Mouse (Mus musculus) midbrain, embryonic 15.5 days (tissue): ENCODE measurements around the gene Gal3st4. TPM values are rescaled to one million over a fixed set of nuclear protein-coding genes. Genes with fewer than 3 reads are reported as not detected.

ENCODE experiments used
- ATAC-seq: fragments of 200-750 bp; cut with Nextera tagmentation; replicated peaks from 2 replicates; pipeline ENCODE4 v1.8.0; 2017; ENCODE audit warnings: moderate TSS enrichment
- H3K27ac ChIP-seq: fragments of 300-500 bp; sonication (generic); 2 replicates; pipeline ENCODE4 v1.5.1; 2015; ENCODE audit warnings: mild to moderate bottlenecking, inconsistent platforms
- H3K27me3 ChIP-seq: fragments of 300-500 bp; sonication (generic); replicated peaks from 2 replicates; pipeline ENCODE4 v1.6.1; 2015; ENCODE audit warnings: inconsistent platforms
- H3K36me3 ChIP-seq: fragments of 300-500 bp; sonication (generic); replicated peaks from 2 replicates; pipeline ENCODE4 v1.6.1; 2015; ENCODE audit warnings: inconsistent platforms
- H3K4me1 ChIP-seq: fragments of 300-500 bp; sonication (generic); 2 replicates; pipeline ENCODE4 v1.6.1; 2015; ENCODE audit warnings: inconsistent platforms
- H3K4me2 ChIP-seq: fragments of 300-500 bp; sonication (generic); 2 replicates; pipeline ENCODE4 v1.6.1; 2015; ENCODE audit warnings: inconsistent platforms, mild to moderate bottlenecking, moderate library complexity
- H3K4me3 ChIP-seq: fragments of 300-500 bp; sonication (generic); 2 replicates; pipeline ENCODE4 v1.5.1; 2015; ENCODE audit warnings: mild to moderate bottlenecking, inconsistent platforms
- H3K9ac ChIP-seq: fragments of 300-500 bp; sonication (generic); 2 replicates; pipeline ENCODE4 v1.6.1; 2015; ENCODE audit warnings: mild to moderate bottlenecking, inconsistent platforms
- H3K9me3 ChIP-seq: fragments of 300-500 bp; sonication (generic); 2 replicates; pipeline ENCODE4 v1.6.1; 2016; ENCODE audit warnings: inconsistent platforms
- WGBS: fragments of 180-500 bp; shearing (Covaris S2); methylation state at CpG from one replicate; pipeline ENCODE4 v1.1.7; 2015; ENCODE audit warnings: mixed read lengths; 5-methylcytosine and 5-hydroxymethylcytosine counted together
- polyA plus RNA-seq: library from polyadenylated mRNA; unstranded; fragments of >200 nt; fragmentation: Nextera tagmentation; extraction: Ambion mirVana; gene quantifications from 2 replicates; pipeline ENCODE4 v1.2.1, GENCODE M21; 2015

Gene Gal3st4
- polyA plus RNA-seq: 2.1 and 2.9 TPM in 2 replicates

DNA sequence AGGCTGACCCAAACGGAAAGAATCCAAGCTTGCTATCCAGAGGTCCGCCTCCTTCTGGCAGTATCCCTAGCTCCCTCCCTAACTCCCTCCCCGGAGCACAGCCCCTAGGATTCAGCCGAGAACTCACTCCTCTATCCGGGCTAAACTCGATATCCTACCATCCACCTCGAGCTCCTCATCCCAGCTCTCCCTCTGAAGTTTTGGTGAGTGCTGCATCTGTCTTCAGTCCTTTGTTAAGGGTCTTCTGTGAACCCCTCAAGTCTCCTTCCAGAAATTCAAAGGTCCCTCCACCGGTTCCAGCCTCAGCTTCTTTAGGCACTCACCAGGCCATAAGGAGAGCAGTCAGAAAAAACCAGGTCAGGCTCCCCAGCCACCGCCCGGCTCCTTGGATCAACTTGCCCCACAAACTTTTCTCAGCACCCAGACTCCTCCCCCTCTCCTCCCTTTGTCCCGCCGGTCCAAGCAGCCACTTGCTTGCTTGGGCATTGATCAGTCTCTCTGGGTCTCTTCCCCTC is at the start of gene Gal3st4:
TSS of gene Gal3st4 (minus strand) at position 432 of the 515 bp plus-strand sequence.
- no peaks in the 10 kb centered on the region for H3K9me3 ChIP-seq
- H3K27me3 ChIP-seq: no peaks in the 10 kb centered on the region
- no peak within 1 kb of the TSS for H3K27ac ChIP-seq
- WGBS: 3% methylated on average over 12 of the region's 12 CpGs
- H3K36me3 ChIP-seq: peaks cover 3% of the 10 kb centered on the region; the same call in 1 of the 2 replicates
- peaks cover 43% of the 10 kb centered on the region for H3K4me1 ChIP-seq
- H3K4me2 ChIP-seq: peak within 1 kb of the TSS; percentile 22
- ATAC-seq: 0 out of 2 replicates have a peak, but pooled peaks have one; percentile 22
- no peak within 1 kb of the TSS for H3K4me3 ChIP-seq
- H3K9ac ChIP-seq: no peak within 1 kb of the TSS

DNA sequence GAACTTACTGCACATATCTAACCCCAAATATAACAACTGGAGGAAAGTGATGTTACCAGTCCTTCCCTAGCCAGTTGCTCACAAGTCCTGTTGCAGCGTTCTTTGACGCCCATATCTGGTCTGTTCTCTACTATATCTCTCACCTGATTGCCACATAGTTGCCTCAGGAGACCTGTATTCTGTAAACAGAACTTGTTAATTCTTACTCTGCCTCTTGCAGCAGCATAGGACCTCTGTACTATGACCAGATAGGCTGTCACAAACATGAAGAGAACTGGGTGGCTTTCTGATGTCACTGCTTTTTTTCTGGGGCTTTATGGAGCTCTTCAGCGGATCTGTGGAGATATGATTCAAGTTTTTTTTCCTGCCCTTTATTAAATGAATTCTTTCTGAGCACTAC is 40.2 kb upstream of the Gal3st4 start:
- Histone ChIP-seq H3K4me2 (no peak overlapping the region), H3K27ac (no peak overlapping the region), H3K36me3 (no peaks in the 10 kb centered on the region), H3K27me3 (no peaks in the 10 kb centered on the region), H3K4me3 (no peak overlapping the region), H3K4me1 (no peaks in the 10 kb centered on the region), H3K9me3 (no peaks in the 10 kb centered on the region), H3K9ac (no peak overlapping the region)
- 87% methylated on average over 3 of the region's 3 CpGs for WGBS
- no peak for ATAC-seq

GRCm38 (mm10) chr5:138299613-138300012 is 27.0 kb upstream of the Gal3st4 start:
- 0 out of 2 replicates have a peak, but pooled peaks cover 3% of the 10 kb centered on the region for H3K36me3 ChIP-seq
- H3K9ac ChIP-seq: no peak overlapping the region
- H3K4me3 ChIP-seq: no peak overlapping the region
- no peaks in the 10 kb centered on the region for H3K9me3 ChIP-seq
- H3K4me2 ChIP-seq: no peak overlapping the region
- H3K27ac ChIP-seq: no peak overlapping the region
- H3K4me1 ChIP-seq: no peaks in the 10 kb centered on the region
- ATAC-seq: no peak
- H3K27me3 ChIP-seq: no peaks in the 10 kb centered on the region
- 91% methylated on average over 2 of the region's 2 CpGs for WGBS

DNA sequence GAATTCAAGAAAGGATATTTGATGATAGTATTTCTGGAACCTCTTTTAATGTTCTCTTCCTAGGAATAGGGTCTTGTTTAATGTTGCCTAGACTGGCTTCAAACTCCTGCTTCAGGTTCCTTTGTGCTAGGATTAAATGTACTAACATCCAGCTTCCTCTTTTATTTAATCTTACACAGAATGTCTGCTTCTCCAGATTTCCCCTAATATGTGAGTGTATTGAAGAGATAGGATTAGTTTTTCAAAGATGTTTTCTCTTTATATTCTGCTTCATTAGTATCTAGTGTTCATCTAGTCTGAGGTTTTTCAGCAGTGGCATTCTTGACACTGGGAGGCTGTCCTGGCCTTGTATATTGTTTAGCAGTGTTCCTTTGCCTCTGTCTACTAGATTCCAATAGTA is 21.5 kb upstream of the Gal3st4 start:
- Histone ChIP-seq H3K4me3 (no peak overlapping the region), H3K9ac (no peak overlapping the region), H3K27ac (no peak overlapping the region), H3K9me3 (no peaks in the 10 kb centered on the region), H3K4me2 (no peak overlapping the region), H3K27me3 (no peaks in the 10 kb centered on the region), H3K4me1 (no peaks in the 10 kb centered on the region), H3K36me3 (0 out of 2 replicates have a peak, but pooled peaks cover 3% of the 10 kb centered on the region)
- ATAC-seq: no peak

- no peak overlapping the region for H3K4me3 ChIP-seq
- no peak for ATAC-seq
- H3K27ac ChIP-seq: no peak overlapping the region
- no peak overlapping the region for H3K4me2 ChIP-seq
- H3K9ac ChIP-seq: no peak overlapping the region
- WGBS: 87% methylated on average over 1 of the region's 1 CpGs
- H3K9me3 ChIP-seq: no peaks in the 10 kb centered on the region
- no peaks in the 10 kb centered on the region for H3K36me3 ChIP-seq
- no peaks in the 10 kb centered on the region for H3K27me3 ChIP-seq
- no peaks in the 10 kb centered on the region for H3K4me1 ChIP-seq
Measured at GRCm38 (mm10) chr5:138291638-138292037, 19.0 kb upstream of the Gal3st4 start.

DNA sequence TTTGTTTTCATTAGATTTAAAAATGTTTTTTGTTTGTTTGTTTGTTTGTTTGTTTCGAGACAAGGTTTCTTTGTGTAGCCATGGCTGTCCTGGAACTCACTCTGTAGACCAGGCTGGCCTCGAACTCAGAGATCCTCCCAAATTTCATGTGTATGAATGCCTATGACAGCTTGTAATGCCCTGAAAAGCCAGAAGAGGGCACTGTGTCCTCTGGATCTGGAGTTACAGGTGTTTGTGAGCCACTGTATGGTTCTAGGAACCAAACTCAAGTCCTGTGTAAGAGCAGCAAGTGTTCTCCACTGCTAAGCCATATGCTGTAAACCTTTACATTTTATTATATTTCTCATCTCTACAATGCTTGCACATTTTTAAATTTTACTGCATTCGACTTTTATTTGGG is 15.2 kb upstream of the Gal3st4 start:
- no peak for ATAC-seq
- no peak overlapping the region for H3K27ac ChIP-seq
- H3K9me3 ChIP-seq: no peaks in the 10 kb centered on the region
- no peak overlapping the region for H3K4me2 ChIP-seq
- no peak overlapping the region for H3K4me3 ChIP-seq
- no peaks in the 10 kb centered on the region for H3K4me1 ChIP-seq
- no peak overlapping the region for H3K9ac ChIP-seq
- H3K36me3 ChIP-seq: no peaks in the 10 kb centered on the region
- no peaks in the 10 kb centered on the region for H3K27me3 ChIP-seq
- WGBS: 73% methylated on average over 3 of the region's 3 CpGs

GRCm38 (mm10) chr5:138283540-138283939 is 10.9 kb upstream of the Gal3st4 start:
- H3K9me3 ChIP-seq: no peaks in the 10 kb centered on the region
- H3K4me1 ChIP-seq: peaks cover 5% of the 10 kb centered on the region
- H3K27ac ChIP-seq: no peak overlapping the region
- no peak overlapping the region for H3K4me3 ChIP-seq
- no peaks in the 10 kb centered on the region for H3K27me3 ChIP-seq
- ATAC-seq: no peak
- H3K4me2 ChIP-seq: no peak overlapping the region
- H3K9ac ChIP-seq: no peak overlapping the region
- WGBS: 69% methylated on average over 1 of the region's 1 CpGs
- no peaks in the 10 kb centered on the region for H3K36me3 ChIP-seq

DNA sequence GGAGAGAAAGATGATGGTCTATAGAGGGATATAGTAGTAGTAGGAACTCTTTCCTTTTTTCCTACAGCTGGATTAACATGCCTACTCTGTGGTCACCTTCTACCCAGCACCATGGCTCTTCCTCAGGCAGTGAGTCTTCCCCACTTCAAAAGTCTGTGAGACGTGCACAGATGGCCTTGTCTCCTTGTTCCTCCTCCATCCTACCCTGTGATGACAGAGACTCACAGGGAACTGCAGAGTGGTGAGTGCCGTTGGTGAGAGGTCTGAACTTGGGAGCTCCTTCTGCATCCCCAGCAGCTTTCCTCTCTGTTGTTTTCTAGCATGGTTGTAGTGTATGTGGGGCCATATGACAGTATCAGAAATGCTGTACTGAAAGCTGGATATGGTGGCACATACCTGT is 9.2 kb upstream of the Gal3st4 start:
- Histone ChIP-seq H3K4me3 (no peak overlapping the region), H3K9ac (no peak overlapping the region), H3K27me3 (no peaks in the 10 kb centered on the region), H3K4me2 (no peak overlapping the region), H3K4me1 (peaks cover 23% of the 10 kb centered on the region), H3K27ac (no peak overlapping the region), H3K9me3 (no peaks in the 10 kb centered on the region), H3K36me3 (peaks cover 3% of the 10 kb centered on the region; the same call in 1 of the 2 replicates)
- ATAC-seq: no peak
- WGBS: 87% methylated on average over 2 of the region's 2 CpGs

DNA sequence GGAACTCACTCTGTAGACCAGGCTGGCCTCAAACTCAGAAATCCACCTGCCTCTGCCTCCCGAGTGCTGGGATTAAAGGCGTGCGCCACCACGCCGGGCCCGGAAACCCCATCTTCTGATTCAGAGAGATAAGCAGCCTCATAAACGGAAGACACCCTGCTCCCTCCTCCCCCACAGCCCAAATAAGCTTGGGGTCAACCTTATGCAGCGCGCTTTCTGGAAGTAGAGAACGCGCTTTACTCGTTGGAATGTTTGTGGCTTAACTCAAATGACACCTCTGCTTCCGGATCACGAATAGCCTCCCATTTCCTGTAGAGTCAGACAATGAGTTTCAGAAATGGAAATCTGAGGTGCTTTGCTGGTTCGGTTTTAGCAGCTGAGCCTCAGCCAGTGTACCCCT is 8.2 kb upstream of the Gal3st4 start:
- peaks cover 32% of the 10 kb centered on the region for H3K4me1 ChIP-seq
- peaks cover 3% of the 10 kb centered on the region; the same call in 1 of the 2 replicates for H3K36me3 ChIP-seq
- no peak overlapping the region for H3K27ac ChIP-seq
- no peaks in the 10 kb centered on the region for H3K27me3 ChIP-seq
- H3K4me2 ChIP-seq: peak overlapping the region; percentile 79
- WGBS: 91% methylated on average over 15 of the region's 15 CpGs
- no peaks in the 10 kb centered on the region for H3K9me3 ChIP-seq
- H3K4me3 ChIP-seq: no peak overlapping the region
- no peak overlapping the region for H3K9ac ChIP-seq
- ATAC-seq: no peak

DNA sequence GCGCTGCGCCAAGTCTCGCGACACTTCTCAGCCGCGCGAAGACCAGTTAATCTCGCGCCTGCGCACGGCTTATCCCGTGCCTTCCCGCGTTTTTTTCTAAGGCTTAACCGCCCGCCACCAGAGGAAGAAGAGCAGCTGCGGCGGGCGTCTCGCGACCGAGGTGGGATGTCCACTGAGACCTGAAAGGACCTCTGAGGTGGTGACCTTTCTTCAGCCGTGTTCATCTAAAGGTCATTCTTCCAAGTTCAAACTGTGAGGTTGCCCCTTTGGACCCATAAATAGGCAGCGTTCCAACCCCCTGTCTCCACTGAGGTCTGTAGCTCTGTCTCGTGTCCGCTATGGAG is 7.8 kb upstream of the Gal3st4 start:
- H3K27ac ChIP-seq: peak overlapping the region; percentile 8
- 0 out of 2 replicates have a peak, but pooled peaks have one; percentile 2 for ATAC-seq
- WGBS: 23% methylated on average over 26 of the region's 26 CpGs

DNA sequence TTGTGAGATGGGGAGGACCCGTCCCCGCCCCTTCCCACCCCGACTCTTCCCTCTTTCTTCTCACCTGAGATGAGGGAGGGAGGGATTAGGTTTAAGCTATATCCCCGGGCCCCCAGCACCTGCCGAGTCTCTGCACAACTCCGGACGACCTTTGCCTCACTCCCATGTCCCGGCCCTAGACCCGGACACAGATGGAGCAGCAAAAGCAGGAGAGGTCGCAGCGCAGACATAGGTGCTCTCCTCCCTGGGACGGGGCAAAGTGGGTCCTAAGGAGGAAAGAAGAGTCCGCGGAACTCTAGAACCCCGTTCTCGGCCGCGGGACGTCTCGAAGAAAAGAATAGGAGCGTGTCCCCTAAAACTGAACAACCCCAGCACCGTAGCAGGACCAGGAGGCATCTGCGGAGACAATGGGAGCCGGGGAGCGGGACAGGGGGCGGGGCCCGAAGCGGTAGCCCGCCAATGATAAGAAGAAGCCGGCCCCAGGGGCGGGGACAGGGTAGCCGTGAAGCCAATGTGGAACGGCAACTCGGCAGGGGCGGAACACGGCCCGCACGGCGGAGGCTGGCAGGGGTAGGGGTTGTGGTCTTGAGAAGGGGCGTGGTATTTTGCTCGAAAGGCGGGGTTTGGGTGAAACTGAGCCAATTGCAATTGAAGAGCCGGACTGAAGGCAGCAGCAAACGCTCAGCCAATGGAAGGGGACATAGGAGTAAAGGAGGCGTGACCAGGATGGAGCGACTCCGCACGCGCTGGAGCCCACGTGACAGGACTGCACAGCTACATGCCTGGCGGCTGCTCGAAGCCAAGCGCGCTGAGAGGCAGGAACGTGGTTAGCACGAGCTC is 7.2 kb upstream of the Gal3st4 start, which contains the start of the genes Gm43720, Gpc2 and Stag3:
TSS of gene Gm43720 (minus strand) at position 374 of the 840 bp plus-strand sequence.
TSS of gene Gpc2 (minus strand) at position 421 of the 840 bp plus-strand sequence.
TSS of gene Stag3 (plus strand) at position 656 of the 840 bp plus-strand sequence.
- Histone ChIP-seq H3K4me1 (peaks cover 43% of the 10 kb centered on the region), H3K27me3 (no peaks in the 10 kb centered on the region), H3K9me3 (no peaks in the 10 kb centered on the region), H3K4me2 (peak within 1 kb of the TSS; percentile 79), H3K4me3 (peak within 1 kb of the TSS; percentile 94), H3K27ac (peak within 1 kb of the TSS; percentile 86), H3K36me3 (peaks cover 3% of the 10 kb centered on the region; the same call in 1 of the 2 replicates), H3K9ac (peak within 1 kb of the TSS; percentile 97)
- WGBS: under 1% methylated on average over 56 of the region's 56 CpGs
- peak; percentile 98 for ATAC-seq

More for the DNA sequence above, 7.8 kb upstream of the Gal3st4 start:
- peaks cover 37% of the 10 kb centered on the region for H3K4me1 ChIP-seq
- no peaks in the 10 kb centered on the region for H3K27me3 ChIP-seq
- peak overlapping the region; percentile 79 for H3K4me2 ChIP-seq
- H3K36me3 ChIP-seq: peaks cover 3% of the 10 kb centered on the region; the same call in 1 of the 2 replicates
- H3K4me3 ChIP-seq: peak overlapping the region; percentile 94
- no peaks in the 10 kb centered on the region for H3K9me3 ChIP-seq
- H3K9ac ChIP-seq: no peak overlapping the region

DNA sequence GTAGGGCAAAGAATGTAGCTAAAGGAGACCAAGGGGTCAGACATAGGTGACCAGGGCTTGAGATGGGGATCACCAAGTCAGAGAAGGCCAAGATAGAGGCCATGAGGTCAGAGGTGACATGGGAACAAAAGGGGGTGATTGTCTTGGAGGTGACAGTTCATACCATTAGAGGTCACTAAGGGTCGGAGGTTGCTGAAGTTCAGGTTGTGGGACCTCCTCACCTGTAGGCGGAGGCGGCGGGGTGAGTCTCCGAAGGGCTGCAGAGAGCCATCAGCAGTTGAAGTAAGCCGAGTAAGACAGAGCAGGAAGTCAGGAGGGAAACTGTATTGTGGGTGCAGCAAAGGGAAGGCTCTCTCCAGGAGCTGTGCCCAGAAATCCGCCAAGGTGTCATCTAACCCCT is 5.4 kb upstream of the Gal3st4 start:
- no peaks in the 10 kb centered on the region for H3K27me3 ChIP-seq
- WGBS: 87% methylated on average over 7 of the region's 7 CpGs
- H3K9me3 ChIP-seq: no peaks in the 10 kb centered on the region
- no peak overlapping the region for H3K27ac ChIP-seq
- peaks cover 54% of the 10 kb centered on the region for H3K4me1 ChIP-seq
- H3K36me3 ChIP-seq: peaks cover 3% of the 10 kb centered on the region; the same call in 1 of the 2 replicates
- ATAC-seq: no peak
- H3K9ac ChIP-seq: peak overlapping the region; percentile 97; the same call in 1 of the 2 replicates
- peak overlapping the region; percentile 79 for H3K4me2 ChIP-seq
- peak overlapping the region; percentile 94 for H3K4me3 ChIP-seq
